Mouse (Mus musculus) forebrain, postnatal 0 days (tissue): ENCODE data around the gene Hmgcl. TPM values are rescaled to one million over a fixed set of nuclear protein-coding genes. Genes with fewer than 3 reads are reported as not detected.

ENCODE experiments used
- ATAC-seq: fragments of 200-750 bp; cut with Nextera tagmentation; 2 replicates; pipeline ENCODE4 v1.8.0; 2017; ENCODE audit warnings: mild to moderate bottlenecking, moderate library complexity
- DNase-seq: peaks from one replicate; pipeline ENCODE4 v3.0.0-alpha.2; 2015
- H3K27ac ChIP-seq: fragments of 300-500 bp; sonication (generic); 2 replicates; pipeline ENCODE4 v1.5.1; 2014; ENCODE audit warnings: low read depth, mild to moderate bottlenecking, antibody characterized with exemption, low read length, moderate library complexity, mixed read lengths
- H3K27me3 ChIP-seq: fragments of 300-500 bp; sonication (generic); 2 replicates; pipeline ENCODE4 v1.6.1; 2014; ENCODE audit warnings: mild to moderate bottlenecking, low read length, mixed read lengths; ENCODE audit not compliant: insufficient read depth
- H3K36me3 ChIP-seq: fragments of 300-500 bp; sonication (generic); 2 replicates; pipeline ENCODE4 v1.6.1; 2014; ENCODE audit warnings: mild to moderate bottlenecking, moderate library complexity; ENCODE audit not compliant: insufficient read depth
- H3K4me1 ChIP-seq: fragments of 300-500 bp; sonication (generic); 2 replicates; pipeline ENCODE4 v1.6.1; 2014; ENCODE audit warnings: antibody characterized with exemption; ENCODE audit not compliant: insufficient read depth
- H3K4me2 ChIP-seq: fragments of 300-500 bp; sonication (generic); 2 replicates; pipeline ENCODE4 v1.6.1; 2014; ENCODE audit warnings: low read depth, mild to moderate bottlenecking, moderate library complexity
- H3K4me3 ChIP-seq: fragments of 300-500 bp; sonication (generic); 2 replicates; pipeline ENCODE4 v1.5.1; 2014; ENCODE audit warnings: low read depth, low read length, mixed read lengths
- H3K9ac ChIP-seq: fragments of 300-500 bp; sonication (generic); 2 replicates; pipeline ENCODE4 v1.6.1; 2014; ENCODE audit warnings: mild to moderate bottlenecking
- H3K9me3 ChIP-seq: fragments of 300-500 bp; sonication (generic); 2 replicates; pipeline ENCODE4 v1.6.1; 2016; ENCODE audit warnings: low read length
- CTCF ChIP-seq: sonication (generic); IDR thresholded peaks from 2 replicates; pipeline ENCODE4 v1.5.1; 2016; ENCODE audit warnings: antibody characterized with exemption, control low read depth, low read depth
- WGBS: fragments of 180-500 bp; shearing (Covaris S2); extraction: QIAGEN DNeasy Blood & Tissue Kit; methylation state at CpG from one replicate; pipeline ENCODE4 v1.1.7; 2014; 5-methylcytosine and 5-hydroxymethylcytosine counted together
- polyA plus RNA-seq: library from polyadenylated mRNA; unstranded; fragments of >200 nt; fragmentation: Nextera tagmentation; extraction: Ambion mirVana; gene quantifications from 2 replicates; pipeline ENCODE4 v1.2.1, GENCODE M21; 2015
- total RNA-seq: library from RNA; depleted of rRNA; stranded (reverse); fragments of >200 nt; gene quantifications from 2 replicates; pipeline ENCODE4 v1.2.3, GENCODE M21; 2014

The Hmgcl gene
- total and polyA plus RNA-seq, 2 experiments from 2014 or later: 42.9 to 58.3 TPM

GRCm38 (mm10) chr4:135984556-135984955 is 38.3 kb downstream of the Hmgcl start:
- DNase-seq: no peak
- Histone ChIP-seq H3K4me1 (peaks cover 12% of the 10 kb centered on the region; the same call in 1 of the 2 replicates), H3K9ac (no peak overlapping the region), H3K4me2 (no peak overlapping the region), H3K27me3 (no peaks in the 10 kb centered on the region), H3K27ac (no peak overlapping the region), H3K4me3 (no peak overlapping the region), H3K36me3 (peaks cover 8% of the 10 kb centered on the region; the same call in 1 of the 2 replicates), H3K9me3 (no peaks in the 10 kb centered on the region)
- no peak for ATAC-seq
- 89% methylated on average over 5 of the region's 5 CpGs for WGBS
- no peak for TF ChIP-seq CTCF

GRCm38 (mm10) chr4:135985193-135985592 is 38.9 kb downstream of the Hmgcl start:
- no peak overlapping the region for H3K4me2 ChIP-seq
- no peaks in the 10 kb centered on the region for H3K27me3 ChIP-seq
- peaks cover 8% of the 10 kb centered on the region; the same call in 1 of the 2 replicates for H3K36me3 ChIP-seq
- H3K9me3 ChIP-seq: no peaks in the 10 kb centered on the region
- H3K4me1 ChIP-seq: peaks cover 12% of the 10 kb centered on the region; the same call in 1 of the 2 replicates
- WGBS: 97% methylated on average over 5 of the region's 5 CpGs
- no peak for DNase-seq
- TF ChIP-seq CTCF: no peak
- no peak for ATAC-seq
- no peak overlapping the region for H3K27ac ChIP-seq
- no peak overlapping the region for H3K9ac ChIP-seq
- no peak overlapping the region for H3K4me3 ChIP-seq

- Histone ChIP-seq H3K4me3 (peak overlapping the region; percentile 86), H3K27ac (no peak overlapping the region), H3K4me2 (peak overlapping the region; percentile 95), H3K9ac (0 out of 2 replicates have a peak overlapping the region, but pooled peaks have one; percentile 91), H3K4me1 (peaks cover 12% of the 10 kb centered on the region; the same call in 1 of the 2 replicates), H3K9me3 (no peaks in the 10 kb centered on the region), H3K27me3 (no peaks in the 10 kb centered on the region), H3K36me3 (peaks cover 8% of the 10 kb centered on the region; the same call in 1 of the 2 replicates)
- TF ChIP-seq CTCF: no peak
- 91% methylated on average over 7 of the region's 7 CpGs for WGBS
- ATAC-seq (no peak), DNase-seq (no peak)
These were observed 39.5 kb downstream of the Hmgcl start for GRCm38 (mm10) chr4:135985769-135986168.

- no peak for ATAC-seq
These were observed 40.2 kb downstream of the Hmgcl start for GRCm38 (mm10) chr4:135986301-135986942.

GRCm38 (mm10) chr4:135986943-135987710 is 40.9 kb downstream of the Hmgcl start, which contains the start of gene Pithd1:
Gene Pithd1 (minus strand): TSS chr4:135987264.
- Histone ChIP-seq H3K27me3 (no peaks in the 10 kb centered on the region), H3K36me3 (peaks cover 6% of the 10 kb centered on the region; the same call in 1 of the 2 replicates), H3K4me2 (peak within 1 kb of the TSS; percentile 95), H3K9ac (peak within 1 kb of the TSS; percentile 91), H3K4me1 (peaks cover 12% of the 10 kb centered on the region; the same call in 1 of the 2 replicates), H3K27ac (peak within 1 kb of the TSS; percentile 81), H3K4me3 (peak within 1 kb of the TSS; percentile 86), H3K9me3 (no peaks in the 10 kb centered on the region)
- WGBS: 3% methylated on average over 72 of the region's 81 CpGs
- TF ChIP-seq CTCF: peak; percentile 51
- ATAC-seq (peak; percentile 95), DNase-seq (peak; percentile 97)

More at GRCm38 (mm10) chr4:135986301-135986942, 40.2 kb downstream of the Hmgcl start:
- WGBS: 6% methylated on average over 23 of the region's 23 CpGs
- H3K36me3 ChIP-seq: peaks cover 8% of the 10 kb centered on the region; the same call in 1 of the 2 replicates
- peaks cover 12% of the 10 kb centered on the region; the same call in 1 of the 2 replicates for H3K4me1 ChIP-seq
- H3K4me3 ChIP-seq: peak overlapping the region; percentile 86
- no peaks in the 10 kb centered on the region for H3K27me3 ChIP-seq
- no peaks in the 10 kb centered on the region for H3K9me3 ChIP-seq
- DNase-seq: peak; percentile 17
- peak overlapping the region; percentile 95 for H3K4me2 ChIP-seq
- H3K9ac ChIP-seq: peak overlapping the region; percentile 91
- H3K27ac ChIP-seq: peak overlapping the region; percentile 81
- no peak for TF ChIP-seq CTCF

- Histone ChIP-seq H3K4me3 (peak overlapping the region; percentile 86), H3K4me1 (peaks cover 12% of the 10 kb centered on the region; the same call in 1 of the 2 replicates), H3K9me3 (no peaks in the 10 kb centered on the region), H3K36me3 (peaks cover under 1% of the 10 kb centered on the region; the same call in 1 of the 2 replicates), H3K9ac (peak overlapping the region; percentile 91), H3K4me2 (peak overlapping the region; percentile 95), H3K27ac (peak overlapping the region; percentile 81; the same call in 1 of the 2 replicates), H3K27me3 (no peaks in the 10 kb centered on the region)
- WGBS: 66% methylated on average over 9 of the region's 9 CpGs
- ATAC-seq (no peak), DNase-seq (no peak)
- no peak for TF ChIP-seq CTCF
These were observed 41.5 kb downstream of the Hmgcl start for GRCm38 (mm10) chr4:135987714-135988113.

- WGBS: 91% methylated on average over 6 of the region's 6 CpGs
- Histone ChIP-seq H3K27ac (no peak overlapping the region), H3K4me1 (no peaks in the 10 kb centered on the region), H3K4me3 (no peak overlapping the region), H3K27me3 (no peaks in the 10 kb centered on the region), H3K36me3 (no peaks in the 10 kb centered on the region), H3K9ac (no peak overlapping the region), H3K4me2 (no peak overlapping the region), H3K9me3 (no peaks in the 10 kb centered on the region)
- no peak for TF ChIP-seq CTCF
- ATAC-seq: no peak
- DNase-seq: no peak
These were observed 47.7 kb downstream of the Hmgcl start for GRCm38 (mm10) chr4:135993941-135994340.
